ENCODE assay signal across 21 mouse cellular contexts in genomic region chr12:31569784-31570183, GRCm38 (mm10). TPM values are rescaled to one million over a fixed set of nuclear protein-coding genes. Genes with fewer than 3 reads are reported as not detected.
"Had no signal": no experiment of that assay in that cellular context is flagged by ENCODE, and none has a peak within 500 bp of the region (broad histone marks: within the 10 kb centered on the region; RNA-seq: fewer than 3 reads in every experiment).

No protein-coding gene starts in this region.

- H3K4me1 ChIP-seq: lung, embryonic 15.5 days; midbrain, embryonic 12.5 days; neural tube, embryonic 15.5 days had no signal

- H3K9me3 ChIP-seq: lung, embryonic 15.5 days; midbrain, embryonic 10.5 days; midbrain, embryonic 12.5 days; neural tube, embryonic 13.5 days; neural tube, embryonic 15.5 days had no signal

- H3K4me3 ChIP-seq: lung, embryonic 15.5 days; midbrain, embryonic 10.5 days; midbrain, embryonic 12.5 days; myocyte; neural tube, embryonic 13.5 days; neural tube, embryonic 15.5 days had no signal

- H3K27ac ChIP-seq: liver, embryonic 14.5 days; lung, embryonic 15.5 days; midbrain, embryonic 10.5 days; midbrain, embryonic 12.5 days; neural tube, embryonic 13.5 days; neural tube, embryonic 15.5 days had no signal

- ATAC-seq: midbrain, embryonic 16.5 days had no signal

- H3K27me3 ChIP-seq: lung, embryonic 15.5 days; midbrain, embryonic 12.5 days; neural tube, embryonic 15.5 days had no signal

- H3K4me2 ChIP-seq: lung, embryonic 15.5 days; midbrain, embryonic 12.5 days; neural tube, embryonic 13.5 days; neural tube, embryonic 15.5 days had no signal

- H3K9ac ChIP-seq: liver, embryonic 14.5 days; lung, embryonic 15.5 days; midbrain, embryonic 12.5 days; neural tube, embryonic 13.5 days; neural tube, embryonic 15.5 days had no signal

- H3K36me3 ChIP-seq: lung, embryonic 15.5 days; midbrain, embryonic 10.5 days; midbrain, embryonic 12.5 days; neural tube, embryonic 13.5 days; neural tube, embryonic 15.5 days had no signal

- DNase-seq: lung, adult 2 months; midbrain, embryonic 14.5 days; retina, postnatal 1 day; right cerebral cortex, adult 18-20 months; right cerebral cortex, postnatal 25 days; right cerebral cortex, postnatal 4 days; spleen, adult 18-20 months; thymus, adult 18-20 months; thymus, postnatal 14 days; thymus, postnatal 36 days had no signal

RNA-seq across cellular contexts. Expression of gene Slc26a4, which starts 10.0 kb away (rescaled TPM):
- total RNA-seq: megakaryocyte, adult 5-6 weeks; megakaryocyte-erythroid progenitor cell, adult 5-6 weeks had no signal
- polyA plus RNA-seq: liver, embryonic 14.5 days; lung, embryonic 15.5 days; midbrain, embryonic 10.5 days; midbrain, embryonic 12.5 days; neural tube, embryonic 11.5 days had no signal
